Mouse (Mus musculus) stomach, embryonic 14.5 days (tissue): ENCODE measurements around the gene 4933402N03Rik. TPM values are rescaled to one million over a fixed set of nuclear protein-coding genes. Genes with fewer than 3 reads are reported as not detected.

Experiments used
- ATAC-seq: fragments of 200-750 bp; cut with Nextera tagmentation; 2 replicates; pipeline ENCODE4 v1.8.0; 2017; ENCODE audit warnings: low read depth, moderate TSS enrichment; ENCODE audit not compliant: insufficient number of reproducible peaks, insufficient read depth, low FRiP score
- H3K27ac ChIP-seq: fragments of 300-500 bp; sonication (generic); 2 replicates; pipeline ENCODE4 v1.5.1; 2014; ENCODE audit warnings: mild to moderate bottlenecking, low read length, moderate library complexity, mixed read lengths
- H3K27me3 ChIP-seq: fragments of 300-500 bp; sonication (generic); 2 replicates; pipeline ENCODE4 v1.6.1; 2014; ENCODE audit warnings: low read length, control low read depth, mixed read lengths; ENCODE audit not compliant: control insufficient read depth, insufficient read depth
- H3K36me3 ChIP-seq: fragments of 300-500 bp; sonication (generic); 2 replicates; pipeline ENCODE4 v1.6.1; 2014; ENCODE audit warnings: mild to moderate bottlenecking, control low read depth, low read length, moderate library complexity, mixed read lengths; ENCODE audit not compliant: control insufficient read depth, insufficient read depth
- H3K4me1 ChIP-seq: fragments of 300-500 bp; sonication (generic); 2 replicates; pipeline ENCODE4 v1.6.1; 2014; ENCODE audit warnings: low read length, control low read depth, mixed read lengths; ENCODE audit not compliant: control insufficient read depth, insufficient read depth
- H3K4me2 ChIP-seq: fragments of 300-500 bp; sonication (generic); replicated peaks from 2 replicates; pipeline ENCODE4 v1.6.1; 2014; ENCODE audit warnings: low read depth, low read length, control low read depth
- H3K4me3 ChIP-seq: fragments of 300-500 bp; sonication (generic); 2 replicates; pipeline ENCODE4 v1.5.1; 2014; ENCODE audit warnings: low read depth, low read length, control low read depth
- H3K9ac ChIP-seq: fragments of 300-500 bp; sonication (generic); replicated peaks from 2 replicates; pipeline ENCODE4 v1.6.1; 2014; ENCODE audit warnings: low read depth, mild to moderate bottlenecking, control low read depth, low read length, moderate library complexity, mixed read lengths
- H3K9me3 ChIP-seq: fragments of 300-500 bp; sonication (generic); 2 replicates; pipeline ENCODE4 v1.6.1; 2016; ENCODE audit warnings: low read depth, low read length, control low read depth; ENCODE audit not compliant: control insufficient read depth
- WGBS: fragments of 180-500 bp; shearing (Covaris S2); extraction: QIAGEN DNeasy Blood & Tissue Kit; methylation state at CpG from one replicate; pipeline ENCODE4 v1.1.7; 2014; 5-methylcytosine and 5-hydroxymethylcytosine counted together
- polyA plus RNA-seq: library from polyadenylated mRNA; unstranded; fragments of >200 nt; fragmentation: Nextera tagmentation; extraction: Ambion mirVana; gene quantifications from 2 replicates; pipeline ENCODE4 v1.2.1, GENCODE M21; 2014

The 4933402N03Rik gene
- not detected in 2 replicates for polyA plus RNA-seq

DNA sequence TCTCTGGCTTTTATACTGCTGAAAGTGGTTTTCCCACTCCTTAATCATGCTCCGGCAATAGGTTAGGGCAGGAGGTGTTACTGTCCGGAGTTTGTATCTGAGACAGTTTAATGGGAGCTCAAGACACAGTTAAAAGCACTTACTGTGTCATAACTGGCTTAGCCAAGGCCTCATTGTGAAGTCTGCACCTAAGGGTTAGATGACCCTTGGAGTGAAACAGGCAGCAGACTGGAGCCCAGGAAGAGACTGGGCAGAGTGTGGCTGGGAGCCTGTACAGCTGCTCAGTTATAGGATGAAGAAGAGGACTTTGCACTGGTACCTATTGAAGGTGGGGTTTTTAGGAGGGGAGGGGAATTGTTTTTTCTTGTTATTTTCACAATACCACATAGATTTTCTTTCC lies at the start of gene 4933402N03Rik:
4933402N03Rik (minus strand) TSS at position 101 of the 400 bp plus-strand sequence.
- Histone ChIP-seq H3K9me3 (no peaks in the 10 kb centered on the region), H3K27ac (no peak within 1 kb of the TSS), H3K4me3 (no peak within 1 kb of the TSS), H3K4me2 (no peak within 1 kb of the TSS), H3K27me3 (no peaks in the 10 kb centered on the region), H3K4me1 (no peaks in the 10 kb centered on the region), H3K36me3 (no peaks in the 10 kb centered on the region), H3K9ac (no peak within 1 kb of the TSS)
- no peak for ATAC-seq
- WGBS = 83% methylated on average over 2 of the region's 2 CpGs

DNA sequence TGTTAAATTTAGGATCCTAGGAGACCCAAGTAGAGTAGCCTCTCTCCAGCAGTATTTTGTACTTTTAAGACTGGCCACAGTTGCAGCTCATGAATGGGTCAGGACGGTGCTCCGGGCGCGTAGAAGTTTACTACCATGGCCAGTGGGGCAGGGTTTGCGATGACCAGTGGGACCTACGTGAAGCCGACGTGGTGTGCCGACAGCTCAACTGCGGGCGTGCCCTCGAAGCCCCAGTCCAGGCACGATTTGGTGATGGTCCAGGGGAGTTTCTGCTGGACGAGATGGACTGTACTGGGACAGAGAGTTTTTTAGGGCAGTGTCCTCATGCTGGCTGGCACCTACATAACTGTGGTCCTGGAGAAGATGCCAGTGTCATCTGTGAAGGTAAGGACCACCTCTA lies 41.9 kb upstream of the 4933402N03Rik start:
- ATAC-seq = no peak
- Histone ChIP-seq H3K9me3 (no peaks in the 10 kb centered on the region), H3K4me3 (no peak overlapping the region), H3K27me3 (no peaks in the 10 kb centered on the region), H3K9ac (no peak overlapping the region), H3K27ac (no peak overlapping the region), H3K4me1 (no peaks in the 10 kb centered on the region), H3K36me3 (no peaks in the 10 kb centered on the region), H3K4me2 (no peak overlapping the region)
- WGBS = 96% methylated on average over 14 of the region's 14 CpGs

DNA sequence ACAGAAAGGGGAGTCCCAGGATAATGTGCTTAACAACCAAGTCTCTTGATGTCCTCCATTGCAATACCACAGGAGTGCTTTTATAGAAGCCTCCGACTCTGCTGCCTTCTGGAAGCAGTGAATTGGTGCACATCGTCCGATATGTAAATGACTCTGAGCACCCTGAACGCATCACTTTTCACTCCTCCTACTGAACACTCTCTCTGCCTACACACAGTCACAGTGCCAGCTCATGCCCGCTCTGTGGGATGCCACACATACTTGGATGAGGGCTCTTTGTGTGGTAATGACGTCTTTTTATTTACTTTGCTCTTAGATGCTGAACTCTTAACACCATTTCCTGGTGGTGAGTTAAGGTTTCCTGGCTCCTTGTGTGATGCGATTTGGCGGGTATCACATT lies 40.9 kb upstream of the 4933402N03Rik start:
- no peak overlapping the region for H3K4me2 ChIP-seq
- no peak overlapping the region for H3K27ac ChIP-seq
- no peaks in the 10 kb centered on the region for H3K27me3 ChIP-seq
- WGBS = 70% methylated on average over 8 of the region's 8 CpGs
- ATAC-seq = no peak
- H3K4me3 ChIP-seq = no peak overlapping the region
- no peaks in the 10 kb centered on the region for H3K9me3 ChIP-seq
- H3K9ac ChIP-seq = no peak overlapping the region
- H3K36me3 ChIP-seq = no peaks in the 10 kb centered on the region
- no peaks in the 10 kb centered on the region for H3K4me1 ChIP-seq

DNA sequence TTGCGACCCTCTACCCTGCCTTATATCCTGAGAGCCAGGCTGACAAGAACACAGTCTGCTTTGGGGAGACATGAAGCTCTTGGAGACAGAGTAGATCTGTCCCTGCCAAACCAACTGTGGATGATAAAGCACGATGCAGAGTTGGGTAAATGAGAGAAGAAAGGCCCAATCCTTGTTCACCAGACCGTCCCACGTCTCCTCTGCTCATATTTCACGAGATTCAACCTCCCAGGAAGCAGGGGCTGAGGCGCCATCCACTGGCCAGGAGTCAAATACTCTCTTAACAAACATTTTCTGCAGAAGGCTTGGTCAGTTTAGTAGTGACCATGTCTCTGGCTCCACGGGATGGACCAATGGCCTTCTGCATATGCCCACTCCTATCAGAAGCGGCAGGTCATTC lies 38.2 kb upstream of the 4933402N03Rik start:
- Histone ChIP-seq H3K27ac (no peak overlapping the region), H3K4me2 (no peak overlapping the region), H3K9me3 (no peaks in the 10 kb centered on the region), H3K27me3 (no peaks in the 10 kb centered on the region), H3K4me1 (no peaks in the 10 kb centered on the region), H3K36me3 (no peaks in the 10 kb centered on the region), H3K9ac (no peak overlapping the region), H3K4me3 (no peak overlapping the region)
- no peak for ATAC-seq
- 66% methylated on average over 8 of the region's 8 CpGs for WGBS

DNA sequence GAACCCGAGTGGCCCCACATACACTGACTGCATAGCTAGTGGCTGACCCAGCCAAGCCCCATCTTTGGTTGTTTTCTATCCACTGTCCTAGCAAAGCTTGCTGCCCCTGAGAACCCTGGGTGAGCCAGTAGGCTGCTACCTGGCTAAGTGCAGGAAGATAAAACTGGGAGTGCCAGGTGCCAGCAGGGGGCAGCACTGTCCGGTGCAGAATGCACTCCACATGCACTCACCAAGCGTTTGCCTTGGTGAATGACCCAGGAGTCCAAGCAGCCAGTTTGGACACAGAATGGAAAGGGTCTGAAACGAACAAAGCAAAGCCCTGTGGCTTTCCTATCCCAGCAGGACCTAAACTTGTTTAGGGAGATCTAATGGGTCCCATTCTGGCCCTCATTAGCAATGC lies 36.6 kb upstream of the 4933402N03Rik start:
- WGBS = 45% methylated on average over 4 of the region's 4 CpGs
- ATAC-seq = no peak

DNA sequence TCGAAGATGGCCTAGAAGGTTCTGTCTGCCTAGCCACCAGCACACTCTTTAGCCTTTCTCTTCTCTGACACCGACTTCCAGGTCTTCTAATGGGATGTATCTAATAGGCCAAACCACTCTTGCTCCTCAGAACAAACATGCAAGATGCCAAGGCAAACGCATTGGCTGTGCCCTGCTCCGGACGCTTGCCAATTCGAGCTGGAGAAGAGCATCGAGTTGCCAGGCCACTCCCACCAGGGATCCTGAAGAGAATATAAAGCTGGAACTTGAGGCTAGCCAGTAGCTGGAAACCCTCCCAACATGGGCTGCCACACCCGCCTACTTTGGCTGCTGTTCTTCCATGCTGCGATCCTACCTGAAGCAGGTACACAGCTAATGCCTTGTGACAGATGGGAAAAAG lies 28.0 kb upstream of the 4933402N03Rik start, which contains the start of gene 5430419D17Rik:
5430419D17Rik (plus strand) TSS at position 282 of the 400 bp plus-strand sequence.
- Histone ChIP-seq H3K9ac (no peak within 1 kb of the TSS), H3K4me3 (no peak within 1 kb of the TSS), H3K27ac (no peak within 1 kb of the TSS), H3K27me3 (no peaks in the 10 kb centered on the region), H3K4me2 (no peak within 1 kb of the TSS), H3K36me3 (no peaks in the 10 kb centered on the region), H3K4me1 (no peaks in the 10 kb centered on the region), H3K9me3 (no peaks in the 10 kb centered on the region)
- no peak for ATAC-seq
- WGBS = 86% methylated on average over 9 of the region's 9 CpGs

More for the DNA sequence above, 36.6 kb upstream of the 4933402N03Rik start:
- no peaks in the 10 kb centered on the region for H3K9me3 ChIP-seq
- H3K36me3 ChIP-seq = no peaks in the 10 kb centered on the region
- H3K4me3 ChIP-seq = no peak overlapping the region
- no peak overlapping the region for H3K9ac ChIP-seq
- no peak overlapping the region for H3K4me2 ChIP-seq
- no peaks in the 10 kb centered on the region for H3K4me1 ChIP-seq
- no peaks in the 10 kb centered on the region for H3K27me3 ChIP-seq
- H3K27ac ChIP-seq = no peak overlapping the region

DNA sequence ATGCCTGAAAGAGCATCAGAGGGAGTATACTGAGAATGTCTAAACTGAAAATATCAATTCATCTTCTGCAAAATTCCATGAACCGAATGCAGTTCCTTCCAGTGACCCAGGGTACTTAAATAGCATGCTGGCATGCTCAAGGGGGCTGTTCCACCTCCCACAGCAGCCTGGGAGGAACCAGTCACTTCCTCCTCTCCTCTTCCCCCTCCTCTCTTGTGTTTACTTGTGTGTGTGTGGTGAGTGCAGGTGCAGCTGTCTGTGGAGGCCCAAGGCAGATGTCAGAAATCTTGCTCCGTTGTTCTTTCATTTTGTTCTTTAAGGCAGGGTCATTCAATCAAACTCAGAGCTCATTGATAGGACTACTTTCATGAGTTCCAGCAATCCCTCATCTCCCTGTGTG lies 23.0 kb upstream of the 4933402N03Rik start:
- H3K27me3 ChIP-seq = no peaks in the 10 kb centered on the region
- H3K4me1 ChIP-seq = no peaks in the 10 kb centered on the region
- WGBS = 30% methylated on average over 2 of the region's 2 CpGs
- no peak overlapping the region for H3K9ac ChIP-seq
- no peaks in the 10 kb centered on the region for H3K36me3 ChIP-seq
- H3K9me3 ChIP-seq = no peaks in the 10 kb centered on the region
- H3K4me3 ChIP-seq = no peak overlapping the region
- H3K27ac ChIP-seq = no peak overlapping the region
- no peak for ATAC-seq
- no peak overlapping the region for H3K4me2 ChIP-seq

DNA sequence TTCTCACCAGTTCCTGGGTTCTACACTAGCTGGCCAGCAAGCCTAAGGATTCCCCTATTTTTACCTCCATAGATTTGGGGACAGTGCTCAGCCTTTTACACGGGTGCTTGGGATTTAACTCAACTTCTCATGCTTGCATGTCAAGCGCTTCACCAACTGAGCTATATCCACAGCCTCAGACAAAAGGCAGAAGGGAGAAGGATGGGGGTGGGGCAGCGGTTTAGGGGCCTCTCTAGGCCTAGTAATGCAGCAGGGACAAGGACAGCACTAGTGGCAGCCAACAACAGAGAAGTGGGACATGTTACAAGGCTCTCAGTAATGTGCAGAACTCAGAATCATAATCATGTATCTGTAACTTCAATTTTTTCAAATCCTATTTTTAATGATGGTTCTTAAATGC lies 21.7 kb upstream of the 4933402N03Rik start:
- Histone ChIP-seq H3K9ac (no peak overlapping the region), H3K4me3 (no peak overlapping the region), H3K4me1 (no peaks in the 10 kb centered on the region), H3K27me3 (no peaks in the 10 kb centered on the region), H3K27ac (no peak overlapping the region), H3K36me3 (no peaks in the 10 kb centered on the region), H3K9me3 (no peaks in the 10 kb centered on the region), H3K4me2 (no peak overlapping the region)
- 83% methylated on average over 3 of the region's 3 CpGs for WGBS
- no peak for ATAC-seq

DNA sequence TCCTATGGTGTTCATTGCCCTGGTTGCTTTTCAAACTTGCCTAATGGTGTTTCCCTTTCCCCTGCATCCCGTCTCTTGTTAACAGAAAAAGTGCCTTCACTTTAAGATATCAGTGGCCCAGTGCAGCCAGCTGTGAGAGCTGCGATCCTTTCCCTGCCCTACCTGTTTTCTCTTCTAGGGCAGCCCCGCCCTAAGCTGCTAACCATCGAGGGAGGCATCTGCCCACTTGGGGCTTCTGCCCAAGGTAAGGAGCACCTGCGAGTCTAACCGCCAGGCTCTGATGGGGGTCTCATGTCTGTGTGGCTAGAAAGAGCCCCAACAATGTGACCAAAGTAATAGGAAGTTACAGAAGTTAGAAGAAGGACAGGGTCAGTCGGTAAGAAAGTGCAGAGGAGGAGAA lies 16.1 kb upstream of the 4933402N03Rik start:
- 57% methylated on average over 7 of the region's 7 CpGs for WGBS
- H3K9ac ChIP-seq = no peak overlapping the region
- no peaks in the 10 kb centered on the region for H3K27me3 ChIP-seq
- H3K4me3 ChIP-seq = no peak overlapping the region
- no peak overlapping the region for H3K4me2 ChIP-seq
- H3K36me3 ChIP-seq = no peaks in the 10 kb centered on the region
- no peaks in the 10 kb centered on the region for H3K4me1 ChIP-seq
- no peak overlapping the region for H3K27ac ChIP-seq
- ATAC-seq = no peak
- H3K9me3 ChIP-seq = no peaks in the 10 kb centered on the region
